Mouse (Mus musculus): ENCODE measurements around the gene Msl1. TPM values are rescaled to one million over a fixed set of nuclear protein-coding genes. Genes with fewer than 3 reads are reported as not detected.

Msl1 gene
- polyA plus RNA-seq, 1 experiment = 25.4 TPM

DNA sequence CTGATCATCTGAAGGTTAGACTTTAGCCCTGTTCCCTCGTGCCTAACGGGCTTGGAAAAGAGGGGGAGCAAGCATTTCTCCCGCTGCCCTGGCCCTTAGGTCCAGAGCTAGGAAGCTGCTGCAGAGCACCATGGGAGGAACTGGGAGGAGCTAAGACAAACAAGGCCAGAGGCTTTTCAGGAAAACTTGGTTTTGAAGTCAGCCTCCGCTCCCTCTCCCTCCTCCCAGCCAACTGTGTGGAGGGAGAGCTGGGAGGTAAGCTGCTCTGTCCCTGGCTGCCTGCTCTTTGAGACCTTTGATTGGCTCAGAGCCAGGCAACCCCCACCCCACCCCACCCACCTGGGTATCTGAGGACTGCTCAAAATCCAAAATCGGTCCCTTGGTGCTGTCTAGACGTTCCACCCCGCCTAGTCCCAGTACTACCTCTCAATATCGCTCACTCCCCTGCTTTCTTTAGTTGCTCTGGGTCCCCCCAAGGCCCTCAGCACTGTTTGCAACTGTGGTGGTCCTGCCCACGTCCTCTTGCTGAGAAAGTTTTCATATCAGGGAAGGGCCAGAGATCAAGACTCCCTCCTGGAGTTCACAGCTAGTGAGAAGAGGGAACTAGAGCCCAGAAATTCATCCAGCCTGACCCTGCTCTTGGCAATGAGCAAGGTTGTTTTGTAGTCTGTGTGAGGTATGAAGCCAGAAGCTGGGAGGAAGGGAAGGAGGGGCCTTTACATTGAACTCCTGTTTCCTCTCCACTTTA lies 18.3 kb upstream of the Msl1 start:
- DNase-seq (ENCODE audit: low read depth) = no peak

DNA sequence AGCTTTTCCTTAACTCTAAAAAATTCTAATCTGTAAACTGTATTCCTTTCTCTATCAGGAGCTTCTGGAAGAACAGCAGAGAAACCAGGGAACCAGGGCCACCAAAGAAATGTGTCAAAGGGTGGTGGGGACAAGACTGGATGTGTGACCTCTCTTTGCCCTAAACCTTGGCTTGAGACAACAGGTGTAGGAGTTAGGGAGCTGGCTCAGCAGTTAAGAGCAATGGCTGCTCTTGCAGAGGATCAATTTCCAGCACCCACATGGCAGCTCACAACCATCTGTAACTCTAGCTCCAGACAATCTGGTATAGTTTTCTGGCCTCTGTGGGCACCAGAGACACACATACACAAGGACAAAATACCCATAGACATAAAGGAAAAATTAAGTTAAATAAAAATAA lies 17.4 kb upstream of the Msl1 start:
- no peak for DNase-seq (ENCODE audit: low read depth)

- no peak for DNase-seq (ENCODE audit: low read depth)
Observed at GRCm38 (mm10) chr11:98781851-98782512, 13.3 kb upstream of the Msl1 start.

DNA sequence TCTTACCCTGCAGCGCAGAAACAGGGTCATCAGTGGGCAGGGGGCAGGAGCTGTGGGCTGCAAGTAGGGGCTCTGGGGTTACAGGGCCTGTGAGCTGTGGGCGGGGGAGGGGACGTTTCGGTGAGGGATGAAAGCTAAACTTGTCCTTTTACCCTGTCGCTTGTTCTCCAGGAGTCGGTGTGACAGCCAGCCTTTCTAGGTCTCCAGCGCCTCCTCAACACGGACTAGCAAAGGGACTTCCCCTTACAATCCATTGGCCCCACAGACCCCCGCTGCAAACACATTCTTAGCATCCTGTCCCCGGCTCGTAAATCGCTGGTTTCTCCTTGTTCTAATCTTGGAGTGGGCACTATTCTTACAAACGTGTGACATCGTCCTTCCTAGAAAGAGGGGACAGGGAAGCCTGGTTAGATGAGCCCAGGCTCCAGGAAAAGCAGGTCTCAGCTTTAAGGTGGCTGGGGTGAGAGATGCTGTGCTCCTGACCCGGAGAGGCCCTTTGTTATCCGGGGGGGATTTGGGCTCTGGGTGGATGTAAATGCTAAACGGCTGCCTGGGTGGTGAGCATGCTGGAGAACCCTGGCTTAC lies 12.6 kb upstream of the Msl1 start:
- DNase-seq (ENCODE audit: low read depth) = no peak

DNA sequence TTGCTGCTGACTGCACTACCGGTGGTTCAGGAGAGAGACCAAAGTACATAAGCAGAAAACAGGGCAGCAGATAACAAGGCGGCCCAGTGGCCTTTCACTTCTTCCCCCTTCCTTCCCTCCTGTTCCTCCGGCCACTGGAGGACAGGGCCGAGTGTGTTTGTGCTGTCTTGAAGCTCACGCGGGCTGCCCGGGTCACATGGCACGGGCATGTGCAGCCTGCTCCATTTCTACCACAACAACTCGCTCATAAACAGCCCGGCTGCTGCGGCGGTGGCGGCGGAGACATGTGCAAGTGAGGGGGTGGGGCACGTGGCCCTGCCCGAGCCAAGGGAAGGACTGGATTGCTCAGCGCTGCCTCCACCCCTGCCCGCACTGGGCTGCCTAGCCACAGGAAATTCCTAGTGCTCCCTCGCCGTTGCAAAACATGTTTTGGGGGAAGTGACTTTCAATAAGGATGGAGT lies 12.1 kb upstream of the Msl1 start:
- DNase-seq (ENCODE audit: low read depth) = no peak

- no peak for DNase-seq (ENCODE audit: low read depth)
Observed at GRCm38 (mm10) chr11:98784139-98784538, 11.2 kb upstream of the Msl1 start.

GRCm38 (mm10) chr11:98785214-98785613 lies 10.1 kb upstream of the Msl1 start:
- no peak for DNase-seq (ENCODE audit: low read depth)

DNA sequence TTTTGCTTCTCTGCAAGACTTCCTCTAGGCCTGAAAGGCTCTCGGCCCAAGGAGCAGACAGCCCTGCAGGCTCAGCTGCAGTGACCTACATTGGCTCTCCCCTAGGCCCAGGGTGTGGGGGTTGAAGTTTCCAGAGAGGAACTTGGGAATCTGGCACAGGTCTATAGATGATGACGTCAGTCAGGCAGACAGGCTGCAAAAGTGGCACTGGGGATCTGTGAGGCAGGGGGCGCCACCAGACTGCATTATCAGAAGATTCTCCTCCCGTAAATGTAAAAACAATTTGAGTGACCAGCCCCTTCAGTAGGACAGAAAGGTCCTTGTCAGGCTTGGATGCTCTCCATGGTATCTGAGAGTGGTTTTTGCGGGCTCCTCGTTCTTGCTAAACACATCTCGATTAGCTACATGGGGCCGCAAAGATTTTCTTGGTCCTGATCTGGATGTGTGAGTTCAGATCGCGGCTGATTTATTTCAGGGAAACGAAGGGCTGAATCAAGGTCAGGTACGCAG lies 9.5 kb upstream of the Msl1 start:
- DNase-seq (ENCODE audit: low read depth) = no peak

DNA sequence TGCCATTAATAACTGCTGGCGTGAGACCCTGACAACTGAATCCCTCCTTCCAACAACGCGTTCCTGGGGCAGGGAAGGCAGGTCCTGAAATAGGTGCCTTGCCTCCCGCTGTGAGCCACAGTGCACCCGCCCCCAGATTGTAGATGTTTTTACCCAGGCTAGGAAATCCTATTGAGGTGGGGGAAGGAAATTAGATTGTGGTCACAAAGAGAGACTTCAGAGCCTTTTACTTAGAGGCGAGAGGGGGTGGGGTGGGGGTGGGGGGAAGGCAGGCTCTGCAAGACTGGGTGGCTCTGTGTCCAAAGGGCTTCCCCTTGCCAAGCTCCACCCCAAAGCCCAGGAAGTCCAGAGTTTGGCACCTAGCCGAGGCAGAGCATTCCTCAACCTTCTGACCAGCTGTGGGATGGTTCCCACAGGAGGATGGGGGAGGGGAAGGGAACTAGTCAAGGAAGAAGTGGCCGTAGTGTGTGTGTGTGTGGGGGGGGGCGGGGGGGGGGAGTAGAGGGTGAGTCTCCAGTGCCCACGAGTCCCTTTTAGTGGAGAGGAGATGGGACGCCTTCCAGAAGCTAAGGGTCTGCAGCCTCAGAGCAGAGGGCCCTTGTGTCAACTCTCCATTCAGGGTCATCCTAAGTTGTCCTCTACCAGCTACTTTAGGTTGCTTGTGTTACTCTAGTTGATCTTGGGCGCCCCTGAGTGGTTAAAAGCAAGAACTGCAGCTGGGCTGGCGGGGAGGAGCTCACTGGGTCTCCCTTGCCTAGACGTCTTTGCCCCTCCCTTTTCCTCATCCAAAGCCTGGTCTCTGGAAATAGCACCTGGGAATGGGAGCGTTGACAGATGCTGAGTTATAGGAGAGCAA lies 8.7 kb upstream of the Msl1 start:
- DNase-seq (ENCODE audit: low read depth) = no peak

GRCm38 (mm10) chr11:98787229-98787628 lies 8.1 kb upstream of the Msl1 start:
- DNase-seq (ENCODE audit: low read depth) = no peak

DNA sequence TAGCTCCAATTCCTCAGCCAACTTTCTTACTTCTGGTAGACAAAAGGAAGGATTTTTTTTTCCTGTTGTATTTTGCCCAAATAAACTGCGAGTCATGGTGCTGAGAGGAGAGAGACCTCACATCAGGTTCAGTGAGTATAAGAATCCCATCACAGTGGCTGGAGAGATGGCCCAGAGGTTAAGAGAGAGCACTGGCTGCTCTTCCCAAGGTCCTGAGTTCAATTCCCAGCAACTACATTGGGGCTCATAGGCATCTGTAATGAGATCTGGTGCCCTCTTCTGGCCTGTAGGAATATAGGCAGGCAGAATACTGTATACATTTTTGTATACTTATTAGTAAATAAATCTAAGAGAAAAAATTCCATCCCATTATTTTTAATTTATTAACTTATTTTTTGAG lies 7.6 kb upstream of the Msl1 start:
- DNase-seq (ENCODE audit: low read depth) = no peak

DNA sequence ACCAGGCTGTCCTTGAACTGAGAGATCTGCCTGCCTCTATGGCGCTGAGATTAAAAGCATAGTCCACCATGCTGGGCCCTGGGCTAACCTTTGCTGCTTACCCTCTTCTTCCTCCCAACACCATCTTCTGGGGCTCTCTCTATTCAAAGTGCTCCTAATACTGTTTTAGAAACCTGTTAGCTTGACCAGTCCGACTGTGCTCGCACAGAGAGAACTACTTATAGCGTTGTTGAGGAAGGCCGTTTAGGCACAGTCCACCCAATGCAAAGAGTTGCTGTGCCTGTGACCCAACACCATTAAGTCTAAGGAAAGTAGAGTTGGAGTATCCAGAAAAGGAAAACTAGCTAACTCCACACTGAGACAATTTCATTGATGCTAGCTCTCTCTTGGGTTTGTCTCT lies 7.2 kb upstream of the Msl1 start:
- DNase-seq (ENCODE audit: low read depth) = no peak

DNA sequence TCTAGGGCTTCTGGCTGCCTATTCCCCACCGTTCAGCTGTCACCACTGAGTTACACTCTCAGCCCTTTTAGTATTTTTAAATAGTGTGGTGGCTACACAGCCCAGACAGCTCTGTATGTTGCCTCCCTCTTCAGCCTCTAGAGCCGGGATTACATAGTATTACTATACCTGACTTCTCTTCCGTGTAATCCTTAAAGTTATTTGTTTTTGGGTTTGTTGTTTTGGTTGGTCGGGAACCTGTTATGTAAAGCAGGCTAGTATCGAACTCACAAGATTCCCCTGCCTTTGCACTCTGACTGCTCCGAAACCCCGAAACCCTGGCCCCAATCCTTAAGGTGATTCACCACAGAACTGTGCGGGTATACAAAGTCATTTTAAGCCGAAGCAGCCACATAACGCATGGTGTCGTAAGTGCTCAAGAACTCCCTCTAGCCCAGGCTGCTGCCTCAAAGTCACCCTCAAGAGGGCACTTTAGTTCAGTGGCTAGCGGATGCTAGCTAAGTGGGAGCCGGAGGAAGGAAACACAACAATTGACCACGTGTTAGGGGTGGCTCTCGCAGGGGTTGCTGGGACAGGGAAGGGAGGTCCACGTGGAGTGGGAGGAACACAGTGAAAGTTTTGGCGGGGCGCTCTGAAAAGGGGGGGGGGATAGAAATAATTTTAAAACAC lies 6.6 kb upstream of the Msl1 start:
- no peak for DNase-seq (ENCODE audit: low read depth)

GRCm38 (mm10) chr11:98789219-98789807 lies 6.0 kb upstream of the Msl1 start:
- DNase-seq (ENCODE audit: low read depth) = no peak

DNA sequence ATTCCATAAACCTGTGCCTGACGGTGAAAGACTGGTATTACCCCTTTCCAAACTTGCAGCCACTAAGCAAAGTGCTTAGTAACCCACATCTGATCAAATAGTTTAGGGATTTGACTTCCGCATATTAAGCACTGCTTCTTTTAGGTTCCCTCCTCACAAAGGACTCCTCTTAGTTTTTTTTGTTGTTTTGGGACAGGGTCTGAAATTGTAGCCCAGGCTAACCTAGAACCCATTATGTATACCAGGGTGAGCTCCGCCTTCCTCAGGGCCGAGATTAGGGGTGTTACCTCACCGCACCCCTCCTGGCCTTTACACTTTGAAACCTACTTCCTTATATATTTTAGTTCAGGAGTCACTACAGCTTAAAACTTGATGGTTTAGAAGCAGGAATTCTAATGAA lies 5.5 kb upstream of the Msl1 start:
- DNase-seq (ENCODE audit: low read depth) = no peak

- DNase-seq (ENCODE audit: low read depth) = no peak
Observed at GRCm38 (mm10) chr11:98790631-98791205, 4.6 kb upstream of the Msl1 start.

DNA sequence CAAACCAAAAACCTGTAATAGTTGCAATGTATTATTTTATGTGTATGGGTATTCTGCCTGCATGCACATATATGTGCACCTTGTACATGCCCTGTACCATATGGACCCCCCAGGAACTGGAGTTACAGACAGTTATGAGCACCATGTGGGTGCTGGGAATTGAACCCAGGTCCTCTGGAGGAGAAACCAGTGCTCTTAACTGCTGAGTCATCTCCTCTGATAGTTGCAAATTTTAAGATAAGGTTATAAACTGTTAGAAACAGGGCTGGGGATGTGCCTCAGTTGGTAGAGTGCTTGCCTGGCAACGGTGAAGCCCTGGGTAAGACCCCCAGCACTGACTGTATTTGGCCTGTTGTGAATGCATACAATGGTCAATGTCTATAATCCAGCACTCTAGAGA lies 3.9 kb upstream of the Msl1 start:
- no peak for DNase-seq (ENCODE audit: low read depth)

DNA sequence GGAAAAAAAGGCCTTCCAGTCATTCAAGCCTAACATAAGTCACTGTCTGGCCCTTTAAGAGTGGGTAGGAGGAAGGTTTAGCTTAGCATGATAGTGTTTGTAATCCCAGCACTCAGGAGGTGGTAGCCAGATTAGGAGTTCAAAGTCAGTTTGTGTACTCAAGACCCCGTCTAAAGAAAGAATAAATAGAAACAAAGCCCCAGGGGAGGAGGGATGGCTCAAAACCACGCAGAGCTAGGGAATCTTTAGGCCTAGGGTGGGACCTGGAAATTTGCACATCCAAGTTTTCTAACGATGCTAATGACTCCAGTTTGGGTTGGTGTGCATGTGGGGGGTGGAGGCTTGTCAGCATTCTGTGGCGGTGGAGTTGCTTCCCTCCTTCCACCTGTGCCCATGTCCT lies 3.2 kb upstream of the Msl1 start:
- DNase-seq (ENCODE audit: low read depth) = no peak

DNA sequence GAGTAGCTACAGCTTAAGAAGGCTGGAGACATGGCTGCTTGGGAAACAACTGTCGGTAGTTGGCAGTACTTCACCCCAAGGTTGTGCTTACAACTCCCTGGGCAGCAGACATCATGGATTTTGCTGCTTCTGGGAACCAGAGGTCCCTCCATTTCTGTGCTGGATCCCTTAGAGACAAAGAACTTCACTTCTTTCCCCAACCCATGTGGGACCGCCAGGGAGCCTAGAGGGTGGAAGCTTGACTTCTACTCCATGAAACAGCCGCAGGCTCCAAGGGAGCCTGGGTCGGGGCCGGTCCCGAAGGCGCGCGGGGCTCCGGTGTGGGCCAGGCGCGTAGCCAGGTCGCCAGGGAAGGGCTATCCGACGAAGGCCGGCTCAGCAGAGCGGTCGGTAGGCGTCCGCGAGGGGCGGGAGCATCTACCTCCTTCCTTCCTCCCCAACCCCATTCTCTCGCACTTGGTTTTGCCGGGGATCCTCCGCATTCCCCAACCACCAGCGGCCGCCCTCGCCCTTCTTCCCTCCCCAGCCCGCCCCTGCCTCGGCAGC lies 774 bp upstream of the Msl1 start:
- no peak for DNase-seq (ENCODE audit: low read depth)

Data from gonadal fat pad, adult 2 months (tissue).